Mouse (Mus musculus) midbrain, embryonic 12.5 days (tissue): ENCODE measurements at regions not wholly inside any gene's neighbourhood (a gene's known extent, or its start where the extent isn't known, plus 50 kb on each side); places are given as distances from the start of the nearest gene placed in this dataset.

Experiments
- ATAC-seq: fragments of 200-750 bp; cut with Nextera tagmentation; 2 replicates; pipeline ENCODE4 v1.8.0; 2017; ENCODE audit warnings: low read depth, moderate TSS enrichment, moderate library complexity; ENCODE audit not compliant: low FRiP score
- H3K27ac ChIP-seq: fragments of 300-500 bp; sonication (generic); replicated peaks from 2 replicates; pipeline ENCODE4 v1.5.1; 2016; ENCODE audit warnings: mild to moderate bottlenecking
- H3K27me3 ChIP-seq: fragments of 300-500 bp; sonication (generic); 2 replicates; pipeline ENCODE4 v1.6.1; 2016; ENCODE audit warnings: mild to moderate bottlenecking
- H3K36me3 ChIP-seq: fragments of 300-500 bp; sonication (generic); 2 replicates; pipeline ENCODE4 v1.6.1; 2016
- H3K4me1 ChIP-seq: fragments of 300-500 bp; sonication (generic); 2 replicates; pipeline ENCODE4 v1.6.1; 2016
- H3K4me2 ChIP-seq: fragments of 300-500 bp; sonication (generic); replicated peaks from 2 replicates; pipeline ENCODE4 v1.6.1; 2016; ENCODE audit warnings: mild to moderate bottlenecking, moderate library complexity
- H3K4me3 ChIP-seq: fragments of 300-500 bp; sonication (generic); 2 replicates; pipeline ENCODE4 v1.5.1; 2016; ENCODE audit warnings: mild to moderate bottlenecking
- H3K9ac ChIP-seq: fragments of 300-500 bp; sonication (generic); replicated peaks from 2 replicates; pipeline ENCODE4 v1.6.1; 2016; ENCODE audit warnings: mild to moderate bottlenecking, moderate library complexity
- H3K9me3 ChIP-seq: fragments of 300-500 bp; sonication (generic); 2 replicates; pipeline ENCODE4 v1.6.1; 2016; ENCODE audit warnings: mild to moderate bottlenecking
- whole genome bisulfite sequencing: fragments of 180-500 bp; shearing (Covaris S2); methylation state at CpG from one replicate; pipeline ENCODE4 v1.1.7; 2016; 5-methylcytosine and 5-hydroxymethylcytosine counted together

DNA sequence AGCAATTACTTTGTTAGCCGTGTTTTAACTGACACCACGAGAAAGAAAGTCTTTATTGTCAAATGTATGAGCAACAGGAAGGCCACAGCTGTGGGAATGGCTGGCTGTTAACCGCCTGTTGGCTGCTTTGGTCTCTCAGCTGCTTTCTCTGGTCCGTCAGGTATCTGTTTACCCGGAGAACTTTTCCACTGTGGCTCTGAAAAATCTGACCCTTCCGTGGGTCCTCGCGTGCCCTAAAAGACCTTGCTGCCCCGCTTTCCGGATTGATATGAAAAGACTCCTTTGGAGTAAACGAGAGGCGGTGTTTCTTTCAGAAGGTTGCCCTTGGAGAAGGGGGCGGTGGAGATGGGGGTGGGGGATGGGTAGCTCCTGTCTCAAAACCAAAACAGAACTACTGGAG is 75.9 kb downstream of the Sox14 start:
- Histone ChIP-seq H3K9me3 (no peaks in the 10 kb centered on the region), H3K9ac (peak overlapping the region; percentile 28; the same call in 1 of the 2 replicates), H3K4me1 (peaks cover 45% of the 10 kb centered on the region), H3K36me3 (no peaks in the 10 kb centered on the region), H3K27ac (peak overlapping the region; percentile 85), H3K4me3 (peak overlapping the region; percentile 35), H3K4me2 (peak overlapping the region; percentile 65), H3K27me3 (peaks cover 49% of the 10 kb centered on the region)
- peak; percentile 14; the same call in 1 of the 2 replicates for ATAC-seq
- under 1% methylated on average over 13 of the region's 13 CpGs for WGBS

DNA sequence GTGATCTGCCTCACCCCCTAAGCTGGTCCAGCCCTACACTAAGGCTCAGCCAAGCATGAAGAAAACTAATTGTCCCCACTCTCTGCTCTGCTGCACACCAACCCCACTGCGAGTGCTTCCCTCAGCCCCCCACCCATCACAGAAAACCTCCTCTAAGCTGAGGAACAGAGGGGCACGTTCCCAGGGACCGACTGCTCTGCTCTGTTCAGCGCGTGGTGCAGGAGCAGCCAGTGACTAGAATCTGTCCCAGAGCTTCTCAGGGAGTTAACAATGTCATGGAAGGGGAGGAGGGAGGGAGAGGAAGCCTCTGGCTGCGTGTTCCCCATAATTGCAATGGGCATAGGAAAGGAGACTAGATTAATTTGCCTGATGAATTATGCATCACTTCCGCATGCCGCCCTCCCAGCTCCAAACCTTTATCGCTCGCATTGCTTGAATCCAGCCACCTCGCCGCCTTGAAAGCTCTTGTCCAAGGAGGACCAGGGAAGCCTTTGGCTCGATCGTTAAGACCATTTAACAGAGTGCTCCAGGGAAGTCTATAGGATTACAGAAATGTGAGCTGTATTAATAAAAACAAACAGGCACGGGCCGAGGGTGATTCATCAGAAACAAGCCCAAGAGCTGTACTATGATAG is 76.5 kb downstream of the Sox14 start:
- 1% methylated on average over 16 of the region's 16 CpGs for WGBS
- Histone ChIP-seq H3K36me3 (no peaks in the 10 kb centered on the region), H3K9me3 (no peaks in the 10 kb centered on the region), H3K27me3 (peaks cover 54% of the 10 kb centered on the region), H3K4me3 (peak overlapping the region; percentile 35), H3K4me2 (peak overlapping the region; percentile 65), H3K4me1 (peaks cover 45% of the 10 kb centered on the region), H3K27ac (peak overlapping the region; percentile 85), H3K9ac (peak overlapping the region; percentile 28; the same call in 1 of the 2 replicates)
- peak; percentile 93 for ATAC-seq

DNA sequence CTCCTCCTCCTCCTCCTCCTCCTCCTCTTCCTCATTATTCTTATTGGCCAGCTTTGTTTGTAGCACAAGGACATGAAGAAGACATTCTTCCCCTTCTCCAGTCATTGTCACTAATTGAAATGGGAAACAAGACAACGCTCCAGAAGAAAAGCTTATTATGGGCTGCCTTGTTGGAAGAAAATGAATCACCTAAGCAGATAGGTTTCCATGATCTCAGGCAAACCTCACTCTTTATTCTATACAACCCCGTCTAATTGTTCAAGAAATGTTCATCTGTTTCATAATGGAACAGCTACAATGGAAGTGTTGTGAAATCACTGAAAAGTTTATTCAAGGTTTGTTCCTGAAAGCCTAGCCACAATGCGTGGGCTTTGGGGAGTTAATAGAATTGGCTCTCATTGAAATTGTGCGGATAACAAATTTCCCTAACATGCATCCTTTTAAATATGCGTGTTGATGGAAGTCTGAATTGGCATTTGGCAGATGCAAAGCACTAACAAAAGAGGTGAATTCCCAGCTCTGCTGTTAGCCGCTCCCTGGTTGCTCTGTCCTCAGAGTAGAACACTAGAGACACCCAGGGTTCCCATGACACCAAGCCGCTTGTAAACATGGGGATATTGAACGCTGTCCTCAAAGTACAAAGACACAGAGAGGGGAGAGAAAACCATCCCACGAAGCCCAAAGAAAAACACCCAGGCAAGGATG is 78.8 kb downstream of the Sox14 start:
- 15% methylated on average over 9 of the region's 9 CpGs for WGBS
- H3K9ac ChIP-seq: no peak overlapping the region
- H3K27me3 ChIP-seq: peaks cover 53% of the 10 kb centered on the region
- ATAC-seq: peak; percentile 32; the same call in 1 of the 2 replicates
- no peak overlapping the region for H3K4me3 ChIP-seq
- no peaks in the 10 kb centered on the region for H3K36me3 ChIP-seq
- H3K4me1 ChIP-seq: peaks cover 50% of the 10 kb centered on the region
- peak overlapping the region; percentile 35; the same call in 1 of the 2 replicates for H3K27ac ChIP-seq
- H3K9me3 ChIP-seq: no peaks in the 10 kb centered on the region
- H3K4me2 ChIP-seq: peak overlapping the region; percentile 15; the same call in 1 of the 2 replicates

GRCm38 (mm10) chr9:99792700-99793099 is 75.6 kb upstream of the Cldn18 start:
- Histone ChIP-seq H3K27ac (no peak overlapping the region), H3K9me3 (no peaks in the 10 kb centered on the region), H3K27me3 (peaks cover 46% of the 10 kb centered on the region), H3K9ac (no peak overlapping the region), H3K4me3 (no peak overlapping the region), H3K4me1 (peaks cover 26% of the 10 kb centered on the region), H3K4me2 (no peak overlapping the region), H3K36me3 (no peaks in the 10 kb centered on the region)
- WGBS: 77% methylated on average over 7 of the region's 7 CpGs
- no peak for ATAC-seq

DNA sequence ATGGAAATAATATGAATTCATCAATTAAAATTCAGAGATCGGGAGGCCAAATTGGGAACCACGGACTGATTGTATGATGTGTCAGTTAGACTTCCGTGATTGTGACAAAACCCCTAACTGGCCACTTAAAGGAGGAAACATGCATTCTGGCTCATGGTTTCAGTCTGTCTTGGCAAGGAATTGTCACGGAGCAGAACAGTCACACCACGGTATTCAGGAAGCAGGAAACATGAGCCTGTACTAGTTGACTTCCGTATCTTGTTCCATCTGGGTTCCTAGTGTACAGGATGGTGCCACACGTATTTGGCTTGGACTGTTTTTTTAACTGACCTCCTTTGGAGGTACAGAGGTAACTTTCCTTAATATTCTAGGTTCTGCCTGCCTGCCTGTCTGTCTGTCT is 69.8 kb upstream of the Cldn18 start:
- ATAC-seq: no peak
- no peak overlapping the region for H3K4me3 ChIP-seq
- no peak overlapping the region for H3K27ac ChIP-seq
- H3K4me2 ChIP-seq: no peak overlapping the region
- no peaks in the 10 kb centered on the region for H3K9me3 ChIP-seq
- no peaks in the 10 kb centered on the region for H3K36me3 ChIP-seq
- peaks cover 8% of the 10 kb centered on the region; the same call in 1 of the 2 replicates for H3K27me3 ChIP-seq
- 84% methylated on average over 7 of the region's 7 CpGs for WGBS
- H3K4me1 ChIP-seq: peaks cover 7% of the 10 kb centered on the region; the same call in 1 of the 2 replicates
- H3K9ac ChIP-seq: no peak overlapping the region

DNA sequence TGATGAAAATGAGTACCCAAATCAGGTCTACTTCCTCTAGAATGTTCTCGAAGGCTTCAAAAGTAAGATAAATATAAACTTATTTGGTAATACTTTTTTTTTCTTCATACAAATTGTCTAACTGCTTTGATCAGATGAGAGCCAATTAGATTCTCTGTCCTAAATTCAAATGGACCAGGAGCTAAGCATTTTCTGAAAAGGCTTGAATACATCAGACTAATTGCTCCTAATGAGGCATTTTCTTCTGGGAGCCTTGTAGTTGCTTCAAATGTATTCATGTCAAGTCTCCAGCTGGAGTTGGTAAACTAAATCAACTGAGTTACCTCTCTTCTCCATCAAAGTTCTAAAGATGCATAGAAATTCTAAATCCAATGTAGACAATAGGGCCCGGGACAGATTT is 66.1 kb upstream of the Cldn18 start:
- peaks cover 7% of the 10 kb centered on the region; the same call in 1 of the 2 replicates for H3K27me3 ChIP-seq
- H3K4me3 ChIP-seq: no peak overlapping the region
- H3K27ac ChIP-seq: no peak overlapping the region
- H3K4me1 ChIP-seq: peaks cover 4% of the 10 kb centered on the region; the same call in 1 of the 2 replicates
- H3K9me3 ChIP-seq: no peaks in the 10 kb centered on the region
- no peak for ATAC-seq
- 52% methylated on average over 2 of the region's 2 CpGs for WGBS
- no peaks in the 10 kb centered on the region for H3K36me3 ChIP-seq
- H3K9ac ChIP-seq: no peak overlapping the region
- H3K4me2 ChIP-seq: no peak overlapping the region

GRCm38 (mm10) chr9:99782364-99783119 is 65.5 kb upstream of the Cldn18 start:
- Histone ChIP-seq H3K9me3 (no peaks in the 10 kb centered on the region), H3K4me3 (no peak overlapping the region), H3K36me3 (no peaks in the 10 kb centered on the region), H3K27ac (no peak overlapping the region), H3K27me3 (peaks cover 7% of the 10 kb centered on the region; the same call in 1 of the 2 replicates), H3K4me1 (peaks cover 4% of the 10 kb centered on the region; the same call in 1 of the 2 replicates), H3K9ac (no peak overlapping the region), H3K4me2 (no peak overlapping the region)
- ATAC-seq: no peak
- 44% methylated on average over 7 of the region's 7 CpGs for WGBS

DNA sequence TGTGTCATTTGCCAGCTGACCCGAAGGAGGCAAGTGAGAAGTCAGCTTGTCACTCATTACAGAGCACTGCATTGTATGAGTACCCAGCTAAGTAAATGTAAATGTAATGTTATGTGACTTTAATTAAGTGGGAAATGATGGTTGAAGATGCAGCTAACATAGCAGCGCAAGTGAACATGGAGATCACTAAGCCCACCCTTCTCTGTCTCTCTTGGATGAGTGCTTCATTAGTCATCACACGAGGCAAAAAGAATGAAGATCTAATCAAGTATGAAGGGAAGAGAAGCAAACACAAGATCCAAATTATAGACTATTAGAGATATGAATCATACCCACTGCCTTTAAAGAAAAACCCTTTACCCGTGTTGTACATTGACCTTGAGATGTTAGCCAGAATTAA is 61.8 kb upstream of the Cldn18 start:
- no peak for ATAC-seq
- Histone ChIP-seq H3K9ac (no peak overlapping the region), H3K27me3 (peaks cover 7% of the 10 kb centered on the region; the same call in 1 of the 2 replicates), H3K4me2 (no peak overlapping the region), H3K36me3 (no peaks in the 10 kb centered on the region), H3K4me1 (peaks cover 4% of the 10 kb centered on the region; the same call in 1 of the 2 replicates), H3K9me3 (no peaks in the 10 kb centered on the region), H3K4me3 (no peak overlapping the region), H3K27ac (no peak overlapping the region)
- WGBS: 85% methylated on average over 4 of the region's 4 CpGs

GRCm38 (mm10) chr9:99770696-99771095 is 53.6 kb upstream of the Cldn18 start:
- peaks cover 9% of the 10 kb centered on the region; the same call in 1 of the 2 replicates for H3K27me3 ChIP-seq

More at GRCm38 (mm10) chr9:99770696-99771095, 53.6 kb upstream of the Cldn18 start:
- peaks cover 11% of the 10 kb centered on the region for H3K4me1 ChIP-seq
- peak overlapping the region; percentile 7; the same call in 1 of the 2 replicates for H3K4me3 ChIP-seq
- no peak overlapping the region for H3K9ac ChIP-seq
- 5% methylated on average over 10 of the region's 10 CpGs for WGBS
- H3K9me3 ChIP-seq: no peaks in the 10 kb centered on the region
- no peak overlapping the region for H3K27ac ChIP-seq
- no peak for ATAC-seq
- no peaks in the 10 kb centered on the region for H3K36me3 ChIP-seq
- peak overlapping the region; percentile 32 for H3K4me2 ChIP-seq
